Mouse (Mus musculus) ovary, postnatal 14 days (tissue): ENCODE results near the gene Mrpl55.
A peak's percentile ranks its signal among the peaks of the same experiment; 100 is the strongest.
"Not testable (repeated sequence)": the region's sequence is repeated elsewhere in the genome, so short reads cannot be mapped to it uniquely, and the experiment has no call there.

Experiments
- DNase-seq: peaks from one replicate; pipeline ENCODE4 v3.0.0; 2022; ENCODE audit warnings: low spot score

Mrpl55 gene

DNA sequence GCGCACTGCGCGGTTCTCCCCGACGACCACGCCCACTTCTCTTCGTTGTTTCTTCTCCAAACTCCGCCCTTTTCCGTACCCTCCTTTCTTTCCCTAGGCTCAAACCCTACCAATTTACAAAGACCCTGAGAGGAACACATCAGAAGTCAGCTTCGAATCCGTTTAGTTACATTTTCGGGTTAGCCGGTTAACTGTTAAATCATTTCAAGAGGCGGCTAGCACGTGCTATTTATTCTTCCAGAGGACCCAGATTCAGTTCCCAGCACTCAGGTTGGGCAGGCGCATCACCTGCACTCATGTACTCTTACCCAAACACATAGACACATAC, 10.3 kb upstream of the Mrpl55 start, which contains the start of gene Guk1:
TSS of gene Guk1 (minus strand) at position 154 of the 328 bp plus-strand sequence.
- no peak for DNase-seq

DNA sequence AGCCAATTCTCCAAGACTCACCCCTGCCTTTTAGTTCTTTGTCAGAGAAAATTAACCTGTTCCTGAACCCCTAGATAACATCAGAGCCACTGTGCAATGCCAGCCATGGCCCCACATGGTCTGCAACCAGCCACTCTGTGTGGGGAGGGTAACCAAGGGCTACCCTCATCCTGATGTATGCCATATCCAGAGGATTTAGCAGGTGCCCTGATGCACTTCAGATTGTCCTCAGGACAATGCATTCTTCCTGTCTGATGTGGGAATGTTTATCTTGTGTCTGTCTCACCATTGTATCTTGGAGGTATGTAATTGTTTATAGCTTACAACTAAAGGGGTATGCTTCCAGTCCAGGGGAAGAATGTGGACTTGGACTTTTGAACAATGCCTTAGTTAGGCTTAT, 6.1 kb upstream of the Mrpl55 start:
- DNase-seq, result no peak

DNA sequence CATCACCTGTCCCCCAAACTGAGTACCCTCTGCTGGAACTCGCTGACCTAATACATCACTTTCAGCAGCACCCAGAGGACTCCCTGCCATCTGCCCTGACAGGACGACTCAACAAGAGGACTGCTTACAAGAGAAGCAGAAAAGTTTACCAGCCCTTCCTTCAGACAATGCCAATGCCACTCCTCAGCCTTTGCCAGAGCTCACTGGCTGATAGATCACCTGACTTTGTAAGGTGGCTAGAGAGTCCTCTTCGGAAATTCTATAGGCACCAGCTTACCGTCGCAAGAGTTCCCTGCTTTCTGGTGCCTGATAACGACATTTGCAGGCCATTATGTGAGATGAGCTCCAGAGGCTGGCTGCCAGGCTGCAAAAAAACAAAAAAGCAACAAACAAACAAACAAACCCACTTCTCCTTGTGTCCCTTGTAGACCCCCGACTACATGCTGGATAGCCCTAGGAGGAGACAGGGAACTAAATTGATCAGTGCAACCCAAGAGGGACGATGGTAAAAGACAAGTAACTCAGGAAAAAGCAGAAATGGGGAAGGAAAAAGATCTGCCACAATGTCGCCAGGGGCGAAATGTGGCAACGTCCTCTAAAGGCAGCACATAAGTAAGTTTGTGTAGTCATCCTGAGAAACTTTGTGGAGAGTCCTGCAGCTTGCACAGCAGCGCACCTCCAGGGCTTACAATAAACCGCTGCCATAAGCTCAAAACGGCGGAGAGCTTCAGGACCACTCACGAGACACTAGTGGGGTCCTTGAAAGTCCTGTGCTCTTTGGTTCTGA, 877 bp upstream of the Mrpl55 start:
- DNase-seq, result no peak

DNA sequence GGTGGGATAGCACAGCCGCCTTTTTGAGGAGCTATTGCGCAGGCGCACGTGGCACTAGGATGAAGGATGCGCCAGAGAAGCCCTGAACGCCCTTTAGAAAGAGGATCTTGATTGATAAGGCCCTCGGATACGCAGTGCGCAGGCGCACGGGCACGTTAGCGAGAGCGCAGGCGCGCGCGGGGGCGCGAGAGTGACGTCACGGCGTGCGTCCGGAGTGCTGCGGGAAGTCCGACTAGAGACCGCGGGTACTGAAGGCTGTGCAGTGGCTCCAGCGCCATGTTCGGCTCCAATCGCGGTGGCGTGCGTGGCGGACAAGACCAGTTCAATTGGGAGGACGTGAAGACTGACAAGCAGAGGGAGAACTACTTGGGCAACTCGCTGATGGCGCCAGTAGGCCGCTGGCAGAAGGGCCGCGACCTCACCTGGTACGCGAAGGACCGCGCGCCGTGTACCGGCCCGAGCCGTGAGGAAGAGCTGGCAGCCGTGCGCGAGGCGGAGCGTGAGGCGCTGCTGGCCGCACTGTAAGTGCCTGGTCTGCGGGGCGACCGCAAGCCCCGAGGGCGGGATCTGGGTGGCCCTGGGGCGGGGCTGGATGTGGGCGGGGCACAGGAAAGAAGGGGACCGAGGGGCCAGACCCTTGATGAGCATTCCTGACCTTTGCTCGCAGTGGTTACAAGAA, 6.0 kb downstream of the Mrpl55 start, which contains the start of gene 2310033P09Rik:
TSS of gene 2310033P09Rik (plus strand) at position 169 of the 679 bp plus-strand sequence.
- DNase-seq, result peak; percentile 93

DNA sequence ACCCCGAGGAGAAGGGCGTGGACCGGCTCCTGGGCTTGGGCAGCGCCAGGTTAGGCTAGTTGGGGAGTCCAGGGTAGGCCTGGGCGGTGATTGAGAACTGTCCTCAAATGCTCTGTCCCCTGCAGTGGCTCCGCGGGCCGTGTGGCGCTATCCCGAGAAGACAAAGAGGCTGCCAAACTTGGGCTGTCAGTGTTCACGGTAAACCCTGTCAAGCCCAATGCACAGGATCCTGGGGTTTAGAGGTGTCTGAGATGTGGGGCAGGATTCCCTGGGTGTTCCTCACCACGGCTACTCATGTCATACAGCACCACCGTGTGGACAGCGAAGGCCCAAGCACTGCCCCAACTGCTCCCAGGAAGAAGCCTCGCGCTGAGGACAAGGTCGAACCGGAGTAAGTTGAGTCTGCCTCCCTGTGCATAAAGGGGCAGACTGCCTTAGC, 6.7 kb downstream of the Mrpl55 start:
- peak; percentile 57 for DNase-seq

DNA sequence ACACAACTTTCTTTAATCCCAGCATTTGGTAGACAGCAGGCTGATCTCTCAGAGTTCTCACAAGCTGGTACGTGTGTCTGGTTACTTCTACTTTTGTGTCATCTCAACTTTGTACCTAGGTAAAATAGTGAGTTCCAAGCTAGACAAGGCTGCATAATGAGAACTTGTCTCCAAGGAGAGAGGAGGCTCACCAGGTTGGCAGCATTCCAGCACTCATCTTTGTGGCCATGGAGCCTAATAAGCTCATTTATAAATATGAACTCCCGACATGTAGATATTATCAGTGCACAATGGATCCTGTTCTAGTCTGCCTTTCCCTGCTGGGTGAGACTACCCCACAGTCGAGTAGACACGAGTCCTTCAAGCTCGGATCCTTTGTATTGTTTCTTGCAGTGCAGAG, 7.3 kb downstream of the Mrpl55 start:
- DNase-seq, result no peak

DNA sequence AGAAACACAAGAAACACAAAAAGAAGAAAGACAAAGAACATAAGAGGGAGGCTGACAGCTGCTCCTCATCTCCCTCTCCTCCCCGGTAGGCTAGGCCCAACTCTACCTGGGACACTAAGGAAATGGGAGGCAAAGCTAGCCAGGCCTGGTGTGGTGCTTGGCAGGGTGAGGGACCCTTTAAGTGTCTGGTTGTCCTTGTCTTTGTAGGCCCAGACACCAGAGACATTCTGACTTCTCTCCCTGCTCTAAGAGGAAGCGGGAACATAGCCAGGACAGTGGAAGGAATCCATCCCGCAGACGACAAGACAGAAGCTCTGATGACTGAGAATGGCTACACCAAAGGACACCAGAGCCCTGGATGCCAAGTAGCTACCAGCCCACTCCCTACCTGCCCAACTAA, 7.7 kb downstream of the Mrpl55 start:
- DNase-seq, result no peak

DNA sequence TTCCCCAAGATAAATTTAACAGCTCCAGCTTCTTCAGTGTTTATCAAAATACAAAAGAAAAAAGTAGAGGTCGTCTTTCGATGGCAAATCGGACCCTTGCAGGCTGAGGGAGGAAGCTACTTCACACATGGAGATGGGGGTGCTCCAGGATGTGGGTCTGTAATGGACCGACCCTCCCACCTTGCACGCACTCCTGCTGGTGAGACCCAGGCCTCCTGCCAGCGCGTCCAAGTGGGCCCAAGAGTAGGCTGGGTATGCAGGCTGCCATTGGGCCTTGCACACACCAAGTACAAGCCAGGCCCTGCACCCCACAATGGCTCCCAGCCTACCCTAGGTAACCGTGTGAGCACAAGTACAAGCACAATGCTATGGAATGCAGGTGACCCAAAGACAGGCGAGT, 9.3 kb downstream of the Mrpl55 start:
- DNase-seq, result not testable (repeated sequence)

DNA sequence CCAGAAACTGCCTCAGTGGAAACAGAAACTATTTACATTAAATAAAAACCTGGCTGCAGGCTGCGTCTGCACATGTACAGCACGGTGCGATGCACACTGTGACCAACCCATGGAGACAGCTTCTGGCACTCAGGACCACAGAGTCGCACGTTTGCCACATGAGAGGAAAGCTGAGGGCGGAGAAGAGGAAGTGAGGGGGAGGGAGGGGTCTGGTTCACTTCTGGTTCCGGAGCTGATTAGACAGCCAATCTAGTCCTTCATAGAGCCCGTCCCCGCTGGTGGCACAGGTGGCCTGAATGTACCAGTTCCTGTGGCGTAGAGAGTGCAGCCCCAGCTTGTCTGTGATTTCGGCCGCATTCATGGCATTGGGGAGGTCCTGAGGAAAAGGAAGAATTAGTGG, 10.0 kb downstream of the Mrpl55 start:
- DNase-seq, result not testable (repeated sequence)

DNA sequence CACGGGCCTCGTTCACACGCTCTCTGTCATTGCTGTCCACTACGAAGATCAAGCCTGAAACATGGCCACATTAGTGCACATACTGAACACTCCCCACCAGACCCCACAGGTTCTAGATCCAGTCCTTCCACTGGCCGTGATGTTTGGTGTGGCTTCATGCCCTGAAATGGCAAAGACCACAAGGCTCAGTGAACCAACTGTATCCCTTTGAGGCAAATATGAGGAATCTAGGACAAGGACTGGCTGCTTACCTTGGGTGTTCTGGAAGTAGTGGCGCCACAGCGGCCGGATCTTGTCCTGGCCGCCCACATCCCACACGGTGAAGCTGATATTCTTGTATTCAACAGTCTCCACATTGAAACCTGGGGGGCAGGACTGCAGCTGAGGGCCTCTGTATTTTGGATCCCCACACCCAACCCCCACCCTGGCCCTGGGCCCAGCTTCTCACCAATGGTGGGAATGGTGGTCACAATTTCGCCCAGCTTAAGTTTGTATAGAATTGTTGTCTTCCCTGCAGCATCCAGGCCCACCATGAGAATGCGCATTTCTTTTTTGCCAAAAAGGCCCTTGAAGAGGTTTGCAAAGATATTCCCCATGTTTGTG, 10.7 kb downstream of the Mrpl55 start:
- DNase-seq, result no peak

DNA sequence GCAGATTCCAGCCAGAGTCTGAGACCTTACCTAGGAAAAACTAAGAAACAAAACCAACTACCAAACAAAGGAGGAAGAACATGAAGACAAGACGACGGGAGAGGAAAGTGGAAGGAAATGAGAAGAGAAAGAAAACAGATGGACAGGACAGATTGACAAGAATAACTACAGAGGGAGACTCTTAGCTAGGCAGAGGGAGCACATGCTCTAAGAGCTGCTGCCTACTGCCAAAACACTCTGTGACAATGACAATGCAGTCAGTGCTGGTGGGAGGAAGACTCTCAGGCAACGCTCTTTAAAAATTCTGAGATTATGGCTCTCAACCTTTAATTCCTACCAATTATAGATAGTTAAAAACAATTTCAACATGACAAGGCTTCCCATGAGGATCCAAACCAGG, 14.7 kb downstream of the Mrpl55 start:
- DNase-seq, result no peak

DNA sequence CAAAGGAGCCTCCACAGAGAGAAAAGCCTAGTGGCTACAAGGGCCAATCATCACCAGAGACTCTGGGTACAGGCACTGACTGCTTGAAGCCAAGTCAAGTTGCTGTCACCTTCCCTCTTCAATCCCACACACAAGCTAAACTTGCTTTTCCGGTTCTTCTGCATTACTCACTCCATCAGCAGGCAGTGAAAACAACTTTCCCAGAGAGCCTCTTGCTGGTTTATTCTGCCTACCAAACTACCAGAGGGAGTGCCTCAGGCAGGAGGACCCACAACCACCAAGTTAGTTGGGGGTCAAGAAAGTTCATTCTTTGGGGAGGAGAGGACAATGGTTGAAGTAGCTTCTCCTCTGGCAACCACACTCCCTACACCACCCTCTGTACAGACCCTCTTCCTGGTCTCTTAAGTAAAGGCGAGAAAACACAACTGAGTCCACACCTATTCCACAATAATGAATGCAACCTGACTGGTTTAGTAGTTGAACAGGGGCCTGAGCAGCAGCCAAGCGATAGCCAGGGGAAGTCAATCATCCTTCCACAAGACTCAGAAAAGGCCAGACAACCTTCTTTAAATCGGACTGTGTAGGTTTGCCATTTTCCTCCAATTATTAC, 16.2 kb downstream of the Mrpl55 start:
- no peak for DNase-seq

DNA sequence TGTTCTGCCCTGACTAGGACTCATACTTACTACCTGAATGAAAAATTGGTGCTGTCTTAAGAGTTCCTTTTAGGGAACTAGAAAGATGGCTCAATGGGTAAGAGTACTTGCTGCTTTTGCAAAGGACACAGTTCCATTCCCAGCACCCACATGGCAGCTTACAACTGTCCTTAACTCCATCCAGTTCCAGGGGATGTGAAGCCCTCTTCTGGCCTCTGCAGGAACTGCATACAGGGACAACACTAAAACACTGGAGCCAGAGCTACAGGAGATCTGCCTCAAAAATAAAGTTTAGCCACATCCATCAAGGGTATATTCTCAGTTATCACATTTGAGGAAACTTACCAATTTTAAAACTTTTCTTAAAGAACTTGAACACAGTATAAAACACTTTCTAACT, 16.8 kb downstream of the Mrpl55 start:
- no peak for DNase-seq

DNA sequence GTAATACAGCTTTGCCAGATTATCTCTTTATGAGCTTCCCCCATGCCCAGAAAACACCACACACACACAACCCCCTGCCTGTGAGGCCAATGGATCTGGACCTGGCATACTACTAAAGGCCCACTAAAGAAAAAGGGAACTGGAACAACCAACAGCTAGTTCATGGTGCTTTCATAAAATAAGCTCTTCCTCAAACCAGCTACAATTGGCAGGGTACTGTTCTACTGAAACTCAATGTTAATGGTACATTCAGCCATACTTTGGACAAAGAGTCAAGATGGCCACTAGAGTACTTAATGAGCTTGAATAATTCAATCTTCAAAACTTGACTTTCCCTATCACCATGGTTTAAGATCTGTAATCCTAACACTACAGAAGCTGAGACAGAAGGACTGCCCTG, 19.3 kb downstream of the Mrpl55 start:
- no peak for DNase-seq

DNA sequence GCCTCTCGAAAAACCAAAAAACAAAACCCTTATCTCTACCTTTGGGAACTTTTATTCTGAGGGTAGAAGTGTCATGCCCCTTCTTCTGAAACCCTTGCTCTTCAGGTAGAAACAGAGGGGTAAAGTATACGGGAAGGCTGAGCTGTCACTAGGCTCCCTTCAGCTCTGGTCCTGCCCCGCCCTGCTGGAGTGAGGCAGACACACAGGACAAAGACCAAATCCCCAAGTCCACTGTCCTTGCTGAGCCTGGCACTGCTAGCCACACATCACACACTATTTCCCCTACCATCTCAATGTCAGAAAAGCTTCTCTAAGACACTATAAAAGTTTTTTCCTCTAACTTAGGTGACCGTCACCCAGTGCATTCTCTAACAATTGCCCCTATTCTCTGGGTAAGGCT, 20.0 kb downstream of the Mrpl55 start:
- no peak for DNase-seq

DNA sequence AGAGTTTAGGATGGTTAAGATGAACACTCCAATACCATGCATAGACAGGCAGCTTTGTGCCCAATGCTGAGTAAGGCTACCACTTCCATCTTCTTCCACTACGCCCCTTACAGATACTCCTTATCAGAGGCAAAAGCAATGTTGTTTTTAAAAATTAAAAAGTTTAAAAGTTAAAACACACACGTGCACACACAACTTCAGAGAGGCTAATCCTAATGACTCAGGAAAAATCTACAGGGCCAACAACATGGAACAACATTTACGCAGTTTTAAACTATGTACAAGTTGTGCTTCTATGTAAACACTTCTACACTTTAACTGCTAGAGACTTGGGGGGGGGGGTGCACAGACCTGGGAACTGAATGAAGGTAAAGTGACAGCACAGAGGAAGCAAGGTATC, 21.7 kb downstream of the Mrpl55 start:
- DNase-seq, result no peak

DNA sequence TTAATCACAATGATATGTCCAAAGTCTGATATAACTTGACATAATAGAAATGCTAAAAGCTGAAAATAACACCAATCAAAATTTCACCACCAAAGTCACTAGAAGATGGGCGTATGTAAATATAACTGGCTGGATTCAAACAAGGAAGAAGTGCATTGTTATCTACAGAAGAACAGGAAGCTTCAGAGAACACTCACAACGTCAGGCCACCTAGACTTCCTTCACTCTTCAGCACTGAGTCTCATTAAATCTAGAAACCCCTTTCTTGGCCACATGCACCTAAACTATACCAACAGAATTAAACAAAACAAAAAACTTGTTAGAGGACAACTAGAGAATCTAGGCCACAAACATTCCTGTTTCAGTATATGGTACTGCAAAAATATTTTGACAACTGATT, 22.2 kb downstream of the Mrpl55 start:
- no peak for DNase-seq

DNA sequence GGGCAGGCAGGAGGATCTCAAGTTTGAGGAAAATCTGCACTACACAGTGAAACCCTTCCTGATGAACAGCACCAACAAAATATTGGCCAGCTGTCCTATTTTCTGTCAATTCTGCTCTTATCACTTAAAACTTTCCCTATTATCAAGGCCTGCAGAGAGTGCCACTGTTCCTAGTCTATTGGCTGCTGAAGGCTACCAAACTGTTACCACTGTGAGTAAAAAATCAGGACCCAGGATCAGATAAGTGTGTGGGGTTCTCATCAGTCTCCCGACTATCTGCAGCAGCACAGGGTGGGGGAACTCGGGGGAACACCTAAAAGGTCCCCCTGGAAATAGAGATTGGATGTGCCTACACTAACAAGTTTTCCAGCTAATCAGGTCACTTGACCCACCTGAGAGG, 22.9 kb downstream of the Mrpl55 start:
- no peak for DNase-seq

DNA sequence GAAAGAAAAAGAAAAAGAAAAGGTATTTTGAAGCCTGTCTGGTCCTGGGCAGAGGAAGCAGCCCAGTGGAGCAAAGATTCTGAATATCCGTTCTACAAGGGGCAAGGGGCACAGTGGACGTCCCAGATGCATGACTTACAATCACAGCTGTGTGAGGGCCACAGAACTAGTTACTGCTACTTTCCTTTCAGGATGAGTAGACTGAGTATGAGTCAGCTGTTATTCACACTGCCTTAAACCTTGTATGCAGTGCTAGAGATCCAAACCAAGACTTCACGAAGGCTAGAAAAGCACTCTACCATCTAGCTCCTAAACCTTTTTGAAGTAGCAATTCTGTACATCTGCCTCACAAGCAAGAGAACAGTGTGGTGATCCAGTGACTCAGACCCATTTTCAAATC, 24.0 kb downstream of the Mrpl55 start:
- DNase-seq, result no peak

DNA sequence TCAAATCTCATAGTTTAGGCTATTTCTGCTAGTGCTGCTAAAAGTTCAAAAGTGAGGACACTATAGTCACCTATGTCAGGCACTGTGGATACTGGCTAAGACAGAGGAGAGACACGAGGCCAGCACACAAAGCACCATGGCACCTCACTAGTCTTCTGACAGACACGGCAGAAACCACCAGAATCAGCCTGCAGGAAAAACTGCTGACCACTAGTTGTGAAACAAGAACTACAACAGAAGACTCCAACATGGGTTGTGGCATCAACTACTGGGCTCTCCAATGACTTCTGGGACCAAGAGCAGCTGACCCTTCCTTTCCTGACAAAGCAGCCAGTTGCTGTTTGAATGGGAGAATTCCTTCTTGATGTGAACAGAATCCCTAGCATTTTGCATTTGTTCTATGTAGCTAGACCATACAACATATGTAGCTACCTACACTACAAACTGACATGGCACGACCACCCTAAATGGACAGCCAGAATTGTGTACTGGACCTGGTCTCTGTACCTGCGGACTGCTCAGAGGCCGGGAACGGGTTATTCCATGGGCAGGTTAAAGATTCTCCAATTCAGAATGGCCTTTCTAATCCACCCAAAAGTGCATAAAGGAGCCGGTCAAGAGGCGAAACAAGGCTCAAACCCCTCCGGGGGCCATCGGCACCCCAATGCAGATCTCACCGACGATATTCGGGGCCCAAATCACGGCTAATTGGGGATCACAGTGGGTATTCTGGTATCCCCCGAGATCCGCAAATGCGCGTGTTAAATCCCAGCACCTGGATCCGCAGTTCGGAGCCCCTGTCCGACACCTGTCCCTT, 24.7 kb downstream of the Mrpl55 start:
- DNase-seq, result no peak

DNA sequence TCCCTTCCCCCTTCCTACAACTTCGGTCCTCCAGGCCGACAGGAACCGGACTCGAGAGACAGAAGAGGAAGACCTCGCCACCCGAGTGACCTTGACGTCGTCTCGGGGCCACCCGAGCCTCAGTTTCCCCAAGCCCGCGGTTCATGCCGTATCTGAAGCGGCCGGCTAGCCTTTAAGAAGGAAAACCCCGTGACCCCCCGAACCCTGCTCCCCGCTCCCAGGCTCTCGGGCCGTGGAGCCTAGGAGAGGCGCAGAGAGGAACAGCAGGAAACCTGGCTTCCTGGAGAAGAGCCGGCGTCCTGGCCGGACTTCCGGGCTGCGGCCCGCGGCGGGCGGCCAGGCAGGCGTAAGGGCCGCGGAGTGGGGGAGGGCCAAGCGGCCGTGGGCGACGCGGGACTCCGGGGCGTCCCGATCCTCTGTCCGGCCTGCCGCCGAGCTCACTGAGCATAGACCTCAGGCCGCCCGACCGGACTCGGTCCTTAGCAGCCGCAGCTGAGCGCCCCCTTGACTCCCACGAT, 25.4 kb downstream of the Mrpl55 start:
- no peak for DNase-seq
